34 mouse cellular contexts compared by ENCODE assay signal in genomic region chr12:49373176-49373575, GRCm38 (mm10). TPM values are rescaled to one million over a fixed set of nuclear protein-coding genes. Genes with fewer than 3 reads are reported as not detected.
DNase-seq lines count a peak whose midpoint lies in the region; ATAC-seq and TF ChIP-seq lines count a peak whose summit lies in the region.
"Had no signal": no experiment of that assay in that cellular context is flagged by ENCODE, and none has a peak within 500 bp of the region (broad histone marks: within the 10 kb centered on the region; RNA-seq: fewer than 3 reads in every experiment).

No protein-coding gene starts in this region.

- H3K4me3 ChIP-seq in hindbrain, embryonic 14.5 days (replicated peaks; ENCODE audit: low read length) = no peak overlapping the region
- H3K4me3 ChIP-seq in hindbrain, embryonic 10.5 days = no peak overlapping the region
- H3K4me3 ChIP-seq in forebrain, embryonic 12.5 days (replicated peaks) = no peak overlapping the region
- H3K4me3 ChIP-seq in forebrain, postnatal 0 days (ENCODE audit: low read depth, low read length) = peak overlapping the region; percentile 39; the same call in 1 of the 2 replicates
- H3K4me3 ChIP-seq: gastrocnemius, adult 2 months; hindbrain, embryonic 15.5 days; liver, embryonic 13.5 days; midbrain, embryonic 12.5 days; stomach, embryonic 15.5 days had no signal

- H3K27ac ChIP-seq in hindbrain, embryonic 14.5 days = no peak overlapping the region
- no peak overlapping the region for H3K27ac ChIP-seq in hindbrain, embryonic 10.5 days
- peak overlapping the region; percentile 82 for H3K27ac ChIP-seq in forebrain, embryonic 12.5 days
- H3K27ac ChIP-seq in forebrain, postnatal 0 days (ENCODE audit: low read depth, low read length) = peak overlapping the region; percentile 100
- H3K27ac ChIP-seq: embryonic facial prominence, embryonic 10.5 days; embryonic facial prominence, embryonic 15.5 days; gastrocnemius, adult 2 months; hindbrain, embryonic 15.5 days; kidney, embryonic 15.5 days; limb, embryonic 10.5 days; limb, embryonic 15.5 days; liver, embryonic 13.5 days; midbrain, embryonic 12.5 days; stomach, embryonic 15.5 days had no signal

- H3K4me1 ChIP-seq in hindbrain, embryonic 14.5 days (replicated peaks; ENCODE audit: control insufficient read depth, insufficient read depth, low read length) = no peaks in the 10 kb centered on the region
- H3K4me1 ChIP-seq in hindbrain, embryonic 10.5 days (replicated peaks) = peaks cover 7% of the 10 kb centered on the region; the same call in 1 of the 2 replicates
- peaks cover 16% of the 10 kb centered on the region for H3K4me1 ChIP-seq in forebrain, embryonic 12.5 days
- peaks cover 14% of the 10 kb centered on the region; the same call in 1 of the 2 replicates for H3K4me1 ChIP-seq in forebrain, postnatal 0 days (ENCODE audit: insufficient read depth)
- H3K4me1 ChIP-seq: embryonic facial prominence, embryonic 10.5 days; limb, embryonic 10.5 days; liver, embryonic 13.5 days; stomach, embryonic 15.5 days had no signal

- peak; percentile 24 for DNase-seq in hindbrain, embryonic 14.5 days (ENCODE audit: low spot score)
- no peak for DNase-seq in hindbrain, embryonic 10.5 days (ENCODE audit: low spot score)
- DNase-seq in retina, embryonic 14.5 days (ENCODE audit: low spot score) = peak; percentile 8
- no peak for DNase-seq in retina, postnatal 1 day
- DNase-seq in forebrain, postnatal 0 days = peak; percentile 50
- no peak for DNase-seq in kidney, adult 8-10 months
- no peak for DNase-seq in gastrocnemius, adult 8-10 months (ENCODE audit: low spot score in 2 of 2)
- DNase-seq: adrenal gland, postnatal 14 days; cerebellum, adult 18-20 months; gastrocnemius, adult 2 months; heart, postnatal 14 days; kidney, adult 11 months; kidney, postnatal 25 days; liver, embryonic 13.5 days; lung, adult 18-20 months; lung, postnatal 10 days; right cerebral cortex, postnatal 25 days had no signal

- no peaks in the 10 kb centered on the region for H3K36me3 ChIP-seq in hindbrain, embryonic 14.5 days (replicated peaks; ENCODE audit: control insufficient read depth, insufficient read depth)
- H3K36me3 ChIP-seq in hindbrain, embryonic 10.5 days = no peaks in the 10 kb centered on the region
- no peaks in the 10 kb centered on the region for H3K36me3 ChIP-seq in forebrain, embryonic 12.5 days (replicated peaks)
- no peaks in the 10 kb centered on the region for H3K36me3 ChIP-seq in forebrain, postnatal 0 days (ENCODE audit: insufficient read depth)
- H3K36me3 ChIP-seq: embryonic facial prominence, embryonic 10.5 days; embryonic facial prominence, embryonic 15.5 days; hindbrain, embryonic 15.5 days; kidney, embryonic 15.5 days; limb, embryonic 10.5 days; limb, embryonic 15.5 days; liver, embryonic 13.5 days; midbrain, embryonic 12.5 days; stomach, embryonic 15.5 days had no signal

- WGBS in hindbrain, embryonic 14.5 days = 3% methylated on average over 5 of the region's 5 CpGs
- WGBS in hindbrain, embryonic 10.5 days = under 1% methylated on average over 5 of the region's 5 CpGs
- 6% methylated on average over 5 of the region's 5 CpGs for WGBS in forebrain, embryonic 12.5 days
- WGBS in forebrain, postnatal 0 days = 12% methylated on average over 5 of the region's 5 CpGs

- peaks cover 88% of the 10 kb centered on the region for H3K27me3 ChIP-seq in hindbrain, embryonic 14.5 days (ENCODE audit: control insufficient read depth, insufficient read depth, low read length)
- H3K27me3 ChIP-seq in hindbrain, embryonic 10.5 days (ENCODE audit: insufficient read depth, poor library complexity, severe bottlenecking) = peaks cover 90% of the 10 kb centered on the region
- H3K27me3 ChIP-seq in forebrain, embryonic 12.5 days = peaks cover 29% of the 10 kb centered on the region
- no peaks in the 10 kb centered on the region for H3K27me3 ChIP-seq in forebrain, postnatal 0 days (ENCODE audit: insufficient read depth, low read length)

- H3K9ac ChIP-seq in hindbrain, embryonic 14.5 days = no peak overlapping the region
- peak overlapping the region; percentile 63 for H3K9ac ChIP-seq in forebrain, embryonic 12.5 days
- peak overlapping the region; percentile 99; the same call in 1 of the 2 replicates for H3K9ac ChIP-seq in forebrain, postnatal 0 days
- H3K9ac ChIP-seq: embryonic facial prominence, embryonic 15.5 days; hindbrain, embryonic 15.5 days; kidney, embryonic 15.5 days; limb, embryonic 15.5 days; liver, embryonic 13.5 days; midbrain, embryonic 12.5 days; stomach, embryonic 15.5 days had no signal

- no peak for TF ChIP-seq CTCF in forebrain, postnatal 0 days (IDR thresholded peaks at IDR 0.05; ENCODE audit: low read depth)

- H3K4me2 ChIP-seq in hindbrain, embryonic 14.5 days (replicated peaks) = no peak overlapping the region
- H3K4me2 ChIP-seq in forebrain, embryonic 12.5 days = peak overlapping the region; percentile 61
- H3K4me2 ChIP-seq in forebrain, postnatal 0 days (ENCODE audit: low read depth) = peak overlapping the region; percentile 70
- H3K4me2 ChIP-seq: hindbrain, embryonic 15.5 days; kidney, embryonic 15.5 days; limb, embryonic 15.5 days; liver, embryonic 13.5 days; stomach, embryonic 15.5 days had no signal

- ATAC-seq in hindbrain, embryonic 14.5 days (ENCODE audit: low FRiP score) = no peak
- ATAC-seq in forebrain, embryonic 12.5 days (ENCODE audit: low FRiP score) = peak; percentile 25; the same call in 1 of the 2 replicates
- no peak for ATAC-seq in forebrain, postnatal 0 days
- ATAC-seq: CD4-positive, CD25-positive, alpha-beta regulatory T cell, adult 4 months; inflammation-experienced regulatory T-cells, adult 6 months had no signal

- H3K9me3 ChIP-seq in hindbrain, embryonic 14.5 days (ENCODE audit: control insufficient read depth, low read length) = no peaks in the 10 kb centered on the region
- no peaks in the 10 kb centered on the region for H3K9me3 ChIP-seq in hindbrain, embryonic 10.5 days
- H3K9me3 ChIP-seq in forebrain, embryonic 12.5 days = no peaks in the 10 kb centered on the region
- H3K9me3 ChIP-seq in forebrain, postnatal 0 days (ENCODE audit: low read length) = no peaks in the 10 kb centered on the region
- H3K9me3 ChIP-seq: embryonic facial prominence, embryonic 10.5 days; embryonic facial prominence, embryonic 15.5 days; hindbrain, embryonic 15.5 days; kidney, embryonic 15.5 days; limb, embryonic 10.5 days; limb, embryonic 15.5 days; liver, embryonic 13.5 days; midbrain, embryonic 12.5 days; stomach, embryonic 15.5 days had no signal

RNA-seq across cellular contexts. Expression of gene Foxg1, which starts 9.3 kb away (rescaled TPM):
- polyA plus RNA-seq in hindbrain, embryonic 14.5 days (2014; fragmentation: Nextera tagmentation; extraction: Ambion mirVana) = not detected in 2 replicates
- polyA plus RNA-seq in hindbrain, embryonic 10.5 days (2016; fragmentation: Nextera tagmentation; extraction: Ambion mirVana) = 0.81 and 1.9 TPM in 2 replicates
- 59.7 and 68.4 TPM in 2 replicates for polyA plus RNA-seq in forebrain, embryonic 12.5 days (2016; fragmentation: Nextera tagmentation; extraction: Ambion mirVana)
- total RNA-seq in forebrain, postnatal 0 days (2014; rRNA removed) = 76.5 and 79.4 TPM in 2 replicates
- polyA plus RNA-seq in forebrain, postnatal 0 days (2015; fragmentation: Nextera tagmentation; extraction: Ambion mirVana) = 50.8 and 53.4 TPM in 2 replicates
- total RNA-seq in gastrocnemius, adult 8-10 months (2022) = not detected
- total RNA-seq: adrenal gland, postnatal 14 days; gastrocnemius, adult 2 months; heart, adult 8-10 months; heart, postnatal 14 days; megakaryocyte progenitor cell, adult 5-6 weeks; monocyte, adult 5-6 weeks had no signal
- polyA plus RNA-seq: CD4-positive, CD25-positive, alpha-beta regulatory T cell, adult 4 months; gonadal fat pad, adult 2 months; heart, embryonic 14.5 days; inflammation-experienced regulatory T-cells, adult 6 months; kidney, embryonic 15.5 days; limb, embryonic 15.5 days; neural tube, embryonic 14.5 days had no signal

RNA-seq across cellular contexts. Expression of gene Gm43517, which starts 11.8 kb away (rescaled TPM):
- not detected in 2 replicates for polyA plus RNA-seq in hindbrain, embryonic 14.5 days (2014; fragmentation: Nextera tagmentation; extraction: Ambion mirVana)
- not detected in 2 replicates for polyA plus RNA-seq in hindbrain, embryonic 10.5 days (2016; fragmentation: Nextera tagmentation; extraction: Ambion mirVana)
- polyA plus RNA-seq in forebrain, embryonic 12.5 days (2016; fragmentation: Nextera tagmentation; extraction: Ambion mirVana) = 1.9 and 2.2 TPM in 2 replicates
- 16.1 and 16.8 TPM in 2 replicates for total RNA-seq in forebrain, postnatal 0 days (2014; rRNA removed)
- 0.53 and 0.85 TPM in 2 replicates for polyA plus RNA-seq in forebrain, postnatal 0 days (2015; fragmentation: Nextera tagmentation; extraction: Ambion mirVana)
- total RNA-seq in gastrocnemius, adult 8-10 months (2022) = not detected
- total RNA-seq: adrenal gland, postnatal 14 days; gastrocnemius, adult 2 months; heart, adult 8-10 months; heart, postnatal 14 days; megakaryocyte progenitor cell, adult 5-6 weeks; monocyte, adult 5-6 weeks had no signal
- polyA plus RNA-seq: CD4-positive, CD25-positive, alpha-beta regulatory T cell, adult 4 months; gonadal fat pad, adult 2 months; heart, embryonic 14.5 days; hindbrain, embryonic 15.5 days; inflammation-experienced regulatory T-cells, adult 6 months; kidney, embryonic 15.5 days; limb, embryonic 10.5 days; limb, embryonic 15.5 days; liver, embryonic 13.5 days; neural tube, embryonic 14.5 days; stomach, embryonic 15.5 days had no signal

Comparison
In these comparisons a context has a peak if more than half of its experiments do, and no peak if none do; other contexts are left out.
1. DNase-seq: peak in hindbrain, embryonic 14.5 days (single experiment), retina, embryonic 14.5 days (single experiment) and forebrain, postnatal 0 days (single experiment); none in hindbrain, embryonic 10.5 days (single experiment), retina, postnatal 1 day (single experiment), kidney, adult 8-10 months (0 of 2) and gastrocnemius, adult 8-10 months (0 of 2).
2. H3K27ac ChIP-seq: peak in forebrain, embryonic 12.5 days (single experiment) and forebrain, postnatal 0 days (single experiment); none in hindbrain, embryonic 14.5 days (single experiment) and hindbrain, embryonic 10.5 days (single experiment).
3. RNA of gene Foxg1, which starts 9.3 kb away (polyA plus RNA-seq): 59.7 to 68.4 TPM in forebrain, embryonic 12.5 days and 50.8 to 53.4 TPM in forebrain, postnatal 0 days; 0.81 to 1.9 TPM in hindbrain, embryonic 10.5 days and not detected in hindbrain, embryonic 14.5 days; every median in the first group is over 10 times any median in the second.